Mouse (Mus musculus): ENCODE measurements around the gene Adra2b.

Gene Adra2b

DNA sequence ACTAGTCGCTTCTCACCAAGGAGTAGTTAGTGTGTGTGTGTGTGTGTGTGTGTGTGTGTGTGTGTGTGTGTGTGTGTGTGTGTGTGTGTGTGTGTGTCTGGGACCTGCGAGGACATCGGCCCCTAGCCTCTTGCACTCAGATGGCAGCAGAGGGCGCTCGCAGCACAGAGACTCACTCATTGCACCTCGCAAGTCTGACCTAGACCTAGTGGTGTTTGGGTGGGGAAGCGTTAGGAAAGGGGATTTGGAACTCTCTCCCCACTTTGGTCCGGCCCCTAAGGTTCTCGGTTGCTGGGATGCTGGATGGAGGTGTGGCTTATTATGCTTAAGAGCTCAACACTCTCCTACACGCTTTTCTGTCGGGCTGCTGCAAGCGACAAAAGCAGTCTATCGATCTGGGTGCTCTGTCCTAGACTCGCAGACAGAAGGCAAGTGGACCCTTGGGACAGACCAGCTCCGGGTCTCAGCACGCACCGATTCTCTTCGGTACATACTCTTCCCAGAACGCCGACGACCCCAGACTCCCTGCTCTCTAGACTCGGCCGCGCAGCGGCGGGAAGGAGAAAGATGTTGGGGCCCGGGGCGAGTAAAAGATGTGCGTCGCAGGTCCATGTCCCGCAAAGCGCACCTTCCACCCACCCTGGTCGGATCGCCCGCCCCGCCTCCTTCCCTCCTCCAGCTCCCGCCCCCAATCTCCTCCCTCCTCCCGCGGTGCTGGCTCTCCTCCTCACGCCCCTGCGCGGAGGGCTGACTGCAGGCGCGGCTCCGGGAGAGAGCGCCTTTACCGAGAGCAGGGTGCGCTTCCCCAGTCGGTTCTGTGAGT lies at the start of gene Adra2b:
Gene Adra2b (plus strand): TSS at position 750 of the 823 bp plus-strand sequence.
- in situ Hi-C loops (cut with MboI; ENCODE audit: low sequenced_read_pairs): loop anchor here (5.0 to 10.0 kb wide), 2 partner anchors 62 to 85 kb away; partner anchors contain the start of gene Gpat2

DNA sequence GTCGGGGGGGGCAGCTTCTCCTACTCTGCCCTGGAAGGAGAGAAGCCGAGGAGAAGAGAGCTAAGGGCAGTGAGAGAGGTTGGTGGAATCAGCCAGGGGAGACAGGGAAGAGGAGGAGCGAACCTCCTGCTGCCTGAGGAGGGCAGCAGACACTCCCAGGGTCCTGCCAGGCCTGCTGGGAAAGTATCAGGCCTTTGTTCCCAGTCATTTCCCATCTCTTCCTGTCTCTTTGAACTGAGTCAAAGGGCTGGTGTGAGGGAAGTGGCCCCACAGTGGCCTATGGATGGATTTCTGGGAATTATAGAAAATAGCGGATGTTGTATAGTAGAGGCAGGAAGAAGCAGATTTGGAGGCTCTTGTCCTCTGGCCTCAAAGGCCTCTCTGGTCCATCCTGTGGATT lies 49.1 kb upstream of the Adra2b start:
- in situ Hi-C loops (cut with MboI; ENCODE audit: low sequenced_read_pairs): no loop called here

DNA sequence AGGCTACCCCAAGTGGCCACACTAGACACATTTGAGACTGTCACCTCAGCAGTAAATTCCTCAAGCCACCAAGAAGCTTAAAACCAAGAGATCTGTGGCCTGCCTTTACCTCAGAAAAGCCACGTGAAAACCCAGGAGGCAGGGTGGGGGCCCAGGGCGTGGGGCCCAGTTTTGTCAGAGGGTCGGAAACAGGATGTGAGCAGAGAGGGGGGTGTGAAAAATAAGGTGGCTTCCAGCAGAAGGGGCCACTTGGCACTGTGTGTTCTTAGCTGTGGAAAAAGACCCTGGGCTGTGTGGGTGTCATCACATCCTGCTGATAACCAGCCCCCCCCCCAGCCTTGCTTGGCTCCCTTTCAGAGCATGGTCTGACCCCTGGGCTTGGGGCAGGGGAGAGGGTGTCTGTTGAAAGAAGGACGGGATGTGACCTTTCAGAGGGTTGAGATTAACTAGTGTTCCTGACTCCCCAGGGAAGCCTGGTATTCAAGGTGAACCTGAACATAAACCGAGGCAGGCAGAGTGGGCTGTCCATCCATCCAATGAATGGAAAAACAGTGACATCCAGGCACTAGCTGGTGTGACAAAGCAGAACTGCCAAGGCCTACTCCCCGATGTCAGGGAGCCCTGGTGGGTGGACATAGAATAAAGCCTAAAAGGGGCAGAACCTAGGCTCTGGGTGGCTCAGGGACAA lies 48.4 kb upstream of the Adra2b start:
- in situ Hi-C loops (cut with MboI; ENCODE audit: low sequenced_read_pairs): no loop called here

DNA sequence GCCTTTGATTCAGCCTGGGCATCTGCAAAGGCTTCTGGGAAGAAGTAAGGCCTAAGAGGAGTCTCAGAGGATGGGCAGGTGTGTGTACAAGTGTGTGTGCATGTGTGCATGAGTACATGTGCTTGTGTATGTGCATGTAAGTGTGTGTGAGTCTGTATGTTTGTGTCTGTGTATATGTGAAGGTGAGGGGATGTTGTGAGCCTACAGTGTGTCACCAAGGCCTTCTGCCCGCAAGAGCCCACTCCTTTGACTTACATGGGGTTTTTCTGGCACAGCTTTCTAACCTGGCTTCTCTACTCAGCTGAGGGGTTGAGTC lies 47.9 kb upstream of the Adra2b start:
- in situ Hi-C loops (cut with MboI; ENCODE audit: low sequenced_read_pairs): no loop called here

DNA sequence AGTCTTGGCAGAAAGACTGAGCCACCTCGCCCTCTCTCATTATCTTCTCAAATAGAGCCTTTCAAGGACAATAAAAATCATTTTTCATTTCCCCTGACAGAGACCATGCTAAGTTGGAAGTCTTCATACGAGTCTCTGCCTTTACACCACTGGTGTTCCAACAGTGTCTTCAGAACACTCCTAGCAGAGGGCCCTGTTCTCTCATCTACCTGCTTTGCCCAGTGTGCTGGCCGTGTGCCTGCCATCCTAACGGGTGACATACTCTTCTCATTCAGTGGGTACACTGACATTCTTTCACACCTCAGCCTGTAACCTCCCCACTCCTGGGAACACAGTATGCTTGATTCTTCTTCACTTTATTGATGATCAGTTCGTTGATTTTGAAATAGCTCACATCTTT lies 46.6 kb upstream of the Adra2b start:
- in situ Hi-C loops (cut with MboI; ENCODE audit: low sequenced_read_pairs): no loop called here

DNA sequence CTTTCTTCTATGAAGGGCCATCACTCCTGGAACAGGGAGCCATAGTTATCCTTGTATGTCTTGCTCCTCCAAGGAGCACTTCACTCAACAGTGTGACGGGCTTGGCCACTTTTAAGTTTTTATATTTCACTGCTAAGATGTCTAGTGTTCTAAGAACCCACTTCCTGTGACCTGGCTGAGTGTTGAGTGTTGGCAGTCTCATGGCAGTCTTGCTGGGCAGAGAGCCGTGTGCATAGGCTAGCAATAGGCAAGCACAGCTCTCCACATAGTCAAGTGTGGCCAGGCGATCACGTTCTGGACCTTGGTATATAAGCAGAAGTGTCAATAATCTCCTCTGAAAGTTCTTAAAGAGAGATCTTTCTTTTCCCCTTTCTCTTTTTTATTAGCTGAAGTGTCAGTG lies 44.9 kb upstream of the Adra2b start:
- in situ Hi-C loops (cut with MboI; ENCODE audit: low sequenced_read_pairs): no loop called here

DNA sequence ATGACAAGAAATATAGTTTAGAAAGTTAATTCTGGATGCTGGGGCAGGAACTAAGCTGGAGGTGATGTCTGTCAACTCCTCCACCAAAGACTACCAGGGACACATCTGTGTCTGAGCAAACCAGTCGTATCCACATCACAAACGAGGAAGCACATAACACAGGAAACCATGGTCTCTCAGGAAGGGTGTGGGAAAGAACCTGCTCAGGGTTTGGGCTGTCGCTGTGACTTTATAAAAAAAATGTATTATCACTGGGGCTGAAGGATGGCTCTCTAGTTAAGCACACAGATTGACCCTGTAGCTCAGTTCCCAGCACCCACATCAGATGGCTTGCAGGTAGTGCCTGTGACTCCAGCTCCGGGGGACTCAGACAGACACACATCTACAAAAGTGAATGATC lies 43.9 kb upstream of the Adra2b start:
- in situ Hi-C loops (cut with MboI; ENCODE audit: low sequenced_read_pairs): no loop called here

DNA sequence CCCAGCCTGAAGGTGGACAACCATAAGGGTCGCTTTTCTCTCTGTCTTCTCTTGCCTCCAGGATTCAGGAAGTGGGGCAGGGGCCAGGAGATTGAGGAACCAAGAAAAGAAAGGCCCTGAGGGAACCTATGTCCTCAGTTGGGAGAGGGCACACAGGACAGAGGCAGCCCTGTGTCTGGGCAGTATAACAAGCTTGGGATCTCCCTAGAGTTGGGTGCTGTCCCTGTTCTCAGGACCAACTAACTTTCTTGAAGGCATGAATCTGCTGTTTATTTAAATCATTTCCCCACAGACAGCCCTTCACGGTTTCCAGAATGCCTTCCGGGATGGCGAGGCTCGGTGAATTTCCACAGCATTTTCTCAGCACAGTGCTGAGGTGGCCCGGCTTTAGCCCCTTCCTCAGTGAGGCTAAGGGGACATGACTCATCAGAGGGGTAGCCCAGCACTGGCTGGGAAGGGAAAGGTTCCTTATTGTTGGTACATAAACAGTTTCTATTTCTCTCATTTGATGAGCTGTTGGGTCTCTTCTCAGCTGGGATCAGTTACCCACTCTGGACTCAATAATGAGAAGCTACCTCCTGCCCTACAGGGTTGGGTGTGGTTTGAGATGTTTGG lies 40.2 kb upstream of the Adra2b start:
- in situ Hi-C loops (cut with MboI; ENCODE audit: low sequenced_read_pairs): no loop called here

DNA sequence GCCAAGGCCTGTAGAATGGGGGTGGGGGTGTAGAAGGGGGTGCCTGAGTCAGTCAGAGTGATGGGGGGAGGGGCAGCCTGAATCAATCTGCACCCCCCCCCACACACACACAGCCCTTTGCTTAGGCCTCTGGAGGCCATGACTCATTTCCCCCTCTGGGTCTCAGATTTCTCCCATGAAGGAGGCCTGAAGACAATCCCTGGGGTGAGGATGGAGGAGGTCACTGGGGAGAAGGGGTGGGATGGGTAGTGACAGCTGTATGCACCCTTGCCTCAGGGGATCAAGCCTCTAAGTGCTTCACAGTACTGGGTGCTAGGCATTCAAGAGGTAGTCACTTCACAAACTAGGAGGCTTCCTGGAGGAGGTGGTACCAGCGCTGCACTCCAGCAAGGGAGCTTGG lies 39.3 kb upstream of the Adra2b start:
- in situ Hi-C loops (cut with MboI; ENCODE audit: low sequenced_read_pairs): no loop called here

DNA sequence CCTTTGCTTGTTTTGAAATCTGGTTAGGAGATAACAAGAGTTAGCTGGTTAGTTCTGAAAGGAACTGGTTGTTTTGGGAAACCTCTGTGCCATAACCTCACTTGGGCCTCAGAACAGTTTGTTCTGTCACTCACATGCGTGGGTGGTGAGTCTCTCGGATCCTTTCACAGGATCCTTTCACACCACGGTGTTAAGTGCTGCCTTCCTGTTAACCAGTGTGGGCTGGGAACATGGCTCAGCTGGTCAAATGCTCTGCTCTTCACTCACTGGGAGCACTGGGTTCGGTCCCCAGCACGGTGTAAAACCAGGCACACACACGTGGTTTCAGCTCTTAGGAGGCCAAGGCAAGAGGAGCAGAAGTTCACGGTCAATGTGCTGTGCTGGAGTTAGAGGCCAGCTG lies 38.6 kb upstream of the Adra2b start:
- in situ Hi-C loops (cut with MboI; ENCODE audit: low sequenced_read_pairs): no loop called here

DNA sequence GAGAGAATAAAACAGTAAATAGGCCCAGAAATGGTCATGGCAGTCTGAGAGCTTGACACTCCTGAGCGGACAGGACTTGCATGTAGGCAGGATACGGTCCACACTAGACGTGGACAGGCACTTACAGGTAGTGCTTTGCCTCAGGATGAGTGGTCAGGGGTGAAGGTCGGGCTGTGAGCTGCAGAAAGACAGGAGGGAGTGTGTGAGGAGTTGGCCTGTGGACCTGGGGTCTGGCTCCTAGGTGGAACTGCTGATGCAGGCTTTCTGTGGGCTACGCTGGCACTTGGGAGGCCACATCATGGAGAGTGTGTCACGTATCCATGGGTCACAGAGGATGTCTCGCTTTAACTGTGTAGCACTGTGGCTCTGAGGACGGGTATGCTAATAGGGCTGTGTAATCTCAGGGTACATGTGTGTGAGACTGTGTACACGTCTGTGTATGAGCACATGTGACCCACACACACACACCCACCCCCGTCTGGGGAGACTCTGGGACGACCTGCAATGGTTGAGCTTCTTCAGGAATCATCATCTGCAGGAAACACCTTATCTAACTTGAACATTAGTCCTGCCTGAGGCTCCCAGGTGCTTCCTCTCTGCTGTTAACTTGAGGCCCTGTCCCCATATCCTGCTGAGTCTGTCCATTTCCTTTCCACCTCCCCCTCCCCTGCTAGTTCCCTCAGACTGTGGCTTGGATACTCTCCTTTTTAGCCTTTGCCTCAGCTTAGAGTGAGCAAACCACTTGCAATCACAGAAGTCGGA lies 34.7 kb upstream of the Adra2b start:
- in situ Hi-C loops (cut with MboI; ENCODE audit: low sequenced_read_pairs): no loop called here

DNA sequence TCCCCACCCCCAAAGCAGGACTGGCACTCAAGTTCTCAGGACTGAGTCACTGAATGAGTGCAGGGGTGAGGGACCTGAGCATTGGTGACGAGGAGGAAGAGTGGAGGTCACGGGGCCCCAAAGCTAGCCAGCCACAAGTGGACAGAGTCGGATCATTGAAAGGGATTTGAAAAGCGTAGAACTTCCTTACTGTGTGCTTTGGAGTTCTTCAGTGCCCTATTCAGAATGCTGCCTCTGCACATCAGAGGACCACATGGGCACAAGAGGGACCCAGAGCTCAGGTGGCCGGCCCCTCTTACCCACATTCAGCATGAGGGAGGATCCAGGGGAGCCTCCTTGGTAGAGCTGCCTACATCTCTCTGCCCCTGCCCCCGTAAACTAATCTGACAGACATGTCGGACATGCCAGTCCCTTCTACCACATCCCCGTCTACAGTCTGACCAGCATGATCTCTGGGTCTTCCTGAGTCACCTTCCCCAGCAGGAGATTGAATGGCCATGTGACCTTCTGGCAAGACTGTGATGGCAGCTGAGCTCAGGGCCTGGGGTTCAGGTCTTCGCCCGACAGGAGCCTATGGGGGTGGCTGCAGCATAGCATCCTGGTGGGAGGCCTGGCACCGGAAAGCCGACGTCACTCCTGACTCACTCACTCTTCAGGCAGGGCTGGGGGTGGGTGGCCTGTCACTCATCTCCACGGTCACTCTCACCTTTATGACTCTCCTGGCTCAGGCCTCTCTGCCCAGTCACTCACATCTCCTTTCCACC lies 30.0 kb upstream of the Adra2b start:
- in situ Hi-C loops (cut with MboI; ENCODE audit: low sequenced_read_pairs): no loop called here

DNA sequence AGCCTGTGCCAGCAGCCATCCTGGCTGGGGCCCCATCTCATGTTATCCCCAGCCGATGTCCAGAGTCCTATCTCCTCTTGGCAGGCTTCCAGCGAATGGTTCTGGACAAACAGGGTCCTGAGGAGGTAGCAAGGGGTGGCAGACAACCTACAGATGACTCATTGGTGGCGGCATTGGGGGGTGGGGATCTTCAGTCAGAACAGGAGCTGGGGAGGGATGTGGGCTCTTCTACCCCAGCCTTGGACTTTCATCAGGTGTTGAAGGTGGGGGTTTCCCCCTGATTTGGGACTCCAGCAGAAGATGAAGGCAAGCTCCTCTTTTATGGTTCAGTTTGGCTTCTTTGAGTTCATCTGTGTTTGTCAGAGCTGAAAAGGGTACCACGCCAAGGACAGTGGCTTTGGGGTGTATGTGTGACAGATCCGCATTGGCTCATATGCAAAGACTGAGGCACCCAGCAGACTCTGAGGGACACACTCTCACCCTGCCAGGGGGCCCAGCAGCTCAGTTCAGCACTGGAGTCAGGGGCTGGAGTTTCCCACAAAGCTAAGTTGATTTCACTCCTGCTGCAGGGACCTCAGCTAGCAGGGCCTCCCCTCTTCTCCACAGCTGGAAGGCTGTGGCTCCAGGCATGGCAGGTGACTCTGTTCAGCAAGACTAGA lies 28.9 kb upstream of the Adra2b start:
- in situ Hi-C loops (cut with MboI; ENCODE audit: low sequenced_read_pairs): no loop called here

DNA sequence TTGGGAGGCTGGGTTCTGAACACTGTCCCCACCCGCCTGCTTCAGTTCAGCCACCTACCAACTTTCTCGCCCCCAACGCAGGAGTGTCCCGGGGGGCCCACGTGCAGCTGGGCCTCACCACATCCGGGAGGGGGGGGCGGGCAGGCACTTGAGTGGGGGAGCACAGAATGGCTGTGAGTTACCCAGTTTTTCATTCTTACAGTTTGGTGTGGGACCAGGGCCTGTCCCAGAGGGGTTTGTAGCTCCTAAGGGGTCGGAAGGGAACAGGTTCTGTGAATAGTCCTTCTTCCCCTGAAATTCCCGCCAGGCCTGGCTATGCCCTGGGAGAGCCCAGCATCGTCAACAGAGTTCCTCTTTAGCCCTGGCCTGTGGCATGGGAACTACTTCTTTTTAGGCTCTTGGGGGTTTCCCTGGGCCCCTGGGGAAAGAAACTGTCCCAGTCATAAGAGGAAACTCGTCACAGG lies 27.9 kb upstream of the Adra2b start:
- in situ Hi-C loops (cut with MboI; ENCODE audit: low sequenced_read_pairs): no loop called here

DNA sequence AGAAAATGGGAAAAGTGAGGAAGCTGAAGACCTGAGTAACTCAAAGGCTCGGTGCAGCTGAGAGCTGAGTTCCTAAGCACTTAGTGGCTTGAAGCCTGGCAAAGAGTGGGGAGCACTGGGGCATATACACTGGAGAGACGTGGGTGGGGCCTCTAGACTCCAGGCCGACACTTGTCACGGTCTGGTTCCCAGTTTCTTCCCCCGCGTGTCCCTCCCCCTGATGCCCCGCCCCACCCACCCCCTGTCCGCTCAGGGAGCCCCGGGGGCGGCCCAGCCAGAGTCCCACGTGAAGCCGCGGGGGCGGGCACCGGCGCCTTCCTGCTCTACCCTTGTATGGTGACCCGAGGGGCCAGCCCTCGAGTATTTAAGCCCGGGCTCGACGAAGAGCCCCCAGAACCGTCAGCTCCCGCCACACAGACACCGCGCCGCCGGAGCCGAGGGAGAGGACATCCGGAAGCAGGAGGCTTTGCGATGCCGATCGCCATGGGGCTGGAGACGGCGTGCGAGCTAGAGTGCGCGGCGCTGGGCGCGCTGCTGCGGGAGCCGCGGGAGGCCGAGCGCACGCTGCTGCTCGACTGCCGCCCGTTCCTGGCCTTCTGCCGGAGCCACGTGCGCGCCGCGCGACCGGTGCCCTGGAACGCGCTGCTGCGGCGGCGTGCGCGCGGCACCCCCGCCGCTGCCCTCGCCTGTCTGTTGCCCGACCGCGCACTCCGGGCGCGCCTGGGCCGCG lies 27.1 kb upstream of the Adra2b start, which contains the start of gene Dusp2:
Gene Dusp2 (plus strand): TSS at position 393 of the 730 bp plus-strand sequence.
- in situ Hi-C loops (cut with MboI; ENCODE audit: low sequenced_read_pairs): no loop called here

DNA sequence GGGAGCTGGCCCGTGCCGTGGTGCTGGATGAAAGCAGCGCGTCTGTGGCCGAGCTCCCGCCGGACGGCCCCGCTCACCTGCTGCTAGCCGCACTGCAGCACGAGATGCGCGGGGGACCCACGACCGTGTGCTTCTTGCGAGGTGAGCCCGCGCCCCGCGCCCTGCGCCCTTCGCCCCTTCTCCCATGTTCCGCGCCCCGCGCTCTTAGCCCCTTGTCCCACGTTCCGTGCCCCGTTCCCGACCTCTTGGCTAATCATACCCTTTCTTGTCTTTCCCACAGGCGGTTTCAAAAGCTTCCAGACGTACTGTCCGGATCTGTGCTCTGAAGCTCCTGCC lies 26.5 kb upstream of the Adra2b start:
- in situ Hi-C loops (cut with MboI; ENCODE audit: low sequenced_read_pairs): no loop called here

DNA sequence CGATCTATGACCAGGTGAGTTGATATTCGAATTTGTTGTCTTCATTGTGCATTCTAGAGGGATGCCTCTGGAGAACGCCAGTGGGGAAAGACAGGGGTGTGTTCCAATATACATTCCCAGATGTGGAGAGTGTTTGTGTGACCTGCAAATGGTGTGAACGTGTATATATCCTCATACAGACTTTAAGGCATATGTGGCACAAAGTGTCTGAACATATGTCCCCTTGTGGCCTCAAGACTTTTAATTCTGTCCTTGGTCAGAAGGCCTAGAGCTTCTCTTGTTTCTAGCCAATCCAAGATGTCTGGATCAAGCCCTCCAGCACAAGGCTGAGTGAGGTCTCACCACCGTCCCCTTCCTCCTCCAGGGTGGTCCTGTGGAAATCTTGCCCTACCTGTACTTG lies 26.1 kb upstream of the Adra2b start:
- in situ Hi-C loops (cut with MboI; ENCODE audit: low sequenced_read_pairs): no loop called here

DNA sequence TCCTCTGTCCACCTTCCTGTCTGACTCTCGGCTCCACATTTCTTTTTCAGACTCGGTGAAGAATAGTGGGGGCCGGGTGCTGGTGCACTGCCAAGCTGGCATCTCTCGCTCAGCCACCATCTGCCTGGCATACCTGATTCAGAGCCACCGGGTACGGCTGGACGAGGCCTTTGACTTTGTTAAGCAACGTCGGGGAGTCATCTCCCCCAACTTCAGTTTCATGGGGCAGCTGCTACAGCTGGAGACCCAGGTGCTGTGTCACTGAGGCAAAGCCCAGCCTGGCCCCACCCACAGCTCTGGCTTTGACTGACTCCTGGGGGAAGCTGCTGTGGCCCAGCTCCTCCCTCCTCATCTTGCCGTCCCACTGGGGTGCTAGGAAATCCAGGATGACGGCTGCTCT lies 25.5 kb upstream of the Adra2b start:
- in situ Hi-C loops (cut with MboI; ENCODE audit: low sequenced_read_pairs): no loop called here

DNA sequence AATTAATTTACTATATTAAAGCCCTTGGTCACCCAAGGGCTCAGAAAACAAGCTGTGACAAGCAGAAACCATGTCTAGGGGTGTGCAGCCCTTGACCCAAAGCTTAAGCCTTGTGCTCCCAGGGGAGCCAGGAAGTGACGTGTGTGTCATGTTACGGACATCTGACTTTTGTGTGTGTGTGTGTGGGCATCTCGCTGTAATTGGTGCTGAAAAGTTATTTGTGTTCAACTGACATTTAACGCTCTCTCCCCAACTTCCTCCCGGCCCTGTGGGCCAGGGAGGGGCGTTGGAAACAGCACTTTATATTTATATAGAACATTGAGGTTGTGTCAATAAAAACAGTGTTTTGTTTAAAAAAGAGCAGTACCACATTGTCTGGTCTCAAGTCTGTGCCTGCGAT lies 25.0 kb upstream of the Adra2b start:
- in situ Hi-C loops (cut with MboI; ENCODE audit: low sequenced_read_pairs): no loop called here

Data from CH12F3 (cell line).